Mouse (Mus musculus): ENCODE results near the gene C530008M17Rik. TPM values are rescaled to one million over a fixed set of nuclear protein-coding genes. Genes with fewer than 3 reads are reported as not detected.

C530008M17Rik gene
- total RNA-seq, 1 experiment from 2014 or later: not detected

GRCm38 (mm10) chr5:76799471-76799870, 143.2 kb downstream of the C530008M17Rik start:
- ATAC-seq (replicated peaks; ENCODE audit: insufficient number of reproducible peaks, low FRiP score, low TSS enrichment, poor library complexity, severe bottlenecking): no peak

- ATAC-seq (replicated peaks; ENCODE audit: insufficient number of reproducible peaks, low FRiP score, low TSS enrichment, poor library complexity, severe bottlenecking): no peak
Observed at GRCm38 (mm10) chr5:76809031-76809430, 152.7 kb downstream of the C530008M17Rik start.

- ATAC-seq (replicated peaks; ENCODE audit: insufficient number of reproducible peaks, low FRiP score, low TSS enrichment, poor library complexity, severe bottlenecking): no peak
Observed at GRCm38 (mm10) chr5:76815035-76815434, 158.7 kb downstream of the C530008M17Rik start.

- no peak for ATAC-seq (replicated peaks; ENCODE audit: insufficient number of reproducible peaks, low FRiP score, low TSS enrichment, poor library complexity, severe bottlenecking)
Observed at GRCm38 (mm10) chr5:76815786-76816455, 159.6 kb downstream of the C530008M17Rik start.

- no peak for ATAC-seq (replicated peaks; ENCODE audit: insufficient number of reproducible peaks, low FRiP score, low TSS enrichment, poor library complexity, severe bottlenecking)
Observed at GRCm38 (mm10) chr5:76816748-76817147, 160.4 kb downstream of the C530008M17Rik start.

GRCm38 (mm10) chr5:76817678-76818077, 161.4 kb downstream of the C530008M17Rik start:
- ATAC-seq (replicated peaks; ENCODE audit: insufficient number of reproducible peaks, low FRiP score, low TSS enrichment, poor library complexity, severe bottlenecking): no peak

- ATAC-seq (replicated peaks; ENCODE audit: insufficient number of reproducible peaks, low FRiP score, low TSS enrichment, poor library complexity, severe bottlenecking): no peak
Observed at GRCm38 (mm10) chr5:76818807-76819206, 162.5 kb downstream of the C530008M17Rik start.

GRCm38 (mm10) chr5:76822097-76822496, 165.8 kb downstream of the C530008M17Rik start:
- no peak for ATAC-seq (replicated peaks; ENCODE audit: insufficient number of reproducible peaks, low FRiP score, low TSS enrichment, poor library complexity, severe bottlenecking)

GRCm38 (mm10) chr5:76828527-76829240, 172.4 kb downstream of the C530008M17Rik start:
- no peak for ATAC-seq (replicated peaks; ENCODE audit: insufficient number of reproducible peaks, low FRiP score, low TSS enrichment, poor library complexity, severe bottlenecking)

GRCm38 (mm10) chr5:76832529-76833210, 176.4 kb downstream of the C530008M17Rik start:
- ATAC-seq (replicated peaks; ENCODE audit: insufficient number of reproducible peaks, low FRiP score, low TSS enrichment, poor library complexity, severe bottlenecking): no peak

GRCm38 (mm10) chr5:76837018-76837417, 180.7 kb downstream of the C530008M17Rik start:
- ATAC-seq (replicated peaks; ENCODE audit: insufficient number of reproducible peaks, low FRiP score, low TSS enrichment, poor library complexity, severe bottlenecking): no peak

- ATAC-seq (replicated peaks; ENCODE audit: insufficient number of reproducible peaks, low FRiP score, low TSS enrichment, poor library complexity, severe bottlenecking): no peak
Observed at GRCm38 (mm10) chr5:76839786-76840185, 183.5 kb downstream of the C530008M17Rik start.

- ATAC-seq (replicated peaks; ENCODE audit: insufficient number of reproducible peaks, low FRiP score, low TSS enrichment, poor library complexity, severe bottlenecking): no peak
Observed at GRCm38 (mm10) chr5:76841859-76842258, 185.5 kb downstream of the C530008M17Rik start.

GRCm38 (mm10) chr5:76843448-76843847, 187.1 kb downstream of the C530008M17Rik start:
- 0 out of 2 replicates have a peak, but pooled peaks have one; percentile 54 for ATAC-seq (replicated peaks; ENCODE audit: insufficient number of reproducible peaks, low FRiP score, low TSS enrichment, poor library complexity, severe bottlenecking)

GRCm38 (mm10) chr5:76843851-76844419, 187.6 kb downstream of the C530008M17Rik start:
- ATAC-seq (replicated peaks; ENCODE audit: insufficient number of reproducible peaks, low FRiP score, low TSS enrichment, poor library complexity, severe bottlenecking): no peak

- ATAC-seq (replicated peaks; ENCODE audit: insufficient number of reproducible peaks, low FRiP score, low TSS enrichment, poor library complexity, severe bottlenecking): no peak
Observed at GRCm38 (mm10) chr5:76844618-76845186, 188.4 kb downstream of the C530008M17Rik start.

- no peak for ATAC-seq (replicated peaks; ENCODE audit: insufficient number of reproducible peaks, low FRiP score, low TSS enrichment, poor library complexity, severe bottlenecking)
Observed at GRCm38 (mm10) chr5:76847106-76847505, 190.8 kb downstream of the C530008M17Rik start.

- ATAC-seq (replicated peaks; ENCODE audit: insufficient number of reproducible peaks, low FRiP score, low TSS enrichment, poor library complexity, severe bottlenecking): no peak
Observed at GRCm38 (mm10) chr5:76851316-76851715, 195.0 kb downstream of the C530008M17Rik start.

- ATAC-seq (replicated peaks; ENCODE audit: insufficient number of reproducible peaks, low FRiP score, low TSS enrichment, poor library complexity, severe bottlenecking): peak; percentile 69
Observed at GRCm38 (mm10) chr5:76853549-76853948, 197.2 kb downstream of the C530008M17Rik start.

Measured in monocyte, adult 5-6 weeks (primary cell).